Mouse (Mus musculus): ENCODE data around the gene Card6.

GRCm38 (mm10) chr15:5149187-5149586 lies 40.8 kb upstream of the Card6 start:
- no peak for TF ChIP-seq POLR2A (IDR thresholded peaks at IDR 0.05; ENCODE audit: borderline replicate concordance, insufficient read depth, low read length)
- TF ChIP-seq CTCF (IDR thresholded peaks at IDR 0.05; ENCODE audit: borderline replicate concordance, insufficient read depth, low read depth, low read length) = no peak
